8 mouse cellular contexts compared by ENCODE assay signal in genomic region chr15:85205792-85206702, GRCm38 (mm10). TPM values are rescaled to one million over a fixed set of nuclear protein-coding genes. Genes with fewer than 3 reads are reported as not detected.
DNase-seq lines count a peak whose midpoint lies in the region; ATAC-seq and TF ChIP-seq lines count a peak whose summit lies in the region.

Fbln1 (plus strand) TSS chr15:85205949.

- WGBS in heart, embryonic 10.5 days = 1% methylated on average over 64 of the region's 64 CpGs
- under 1% methylated on average over 64 of the region's 64 CpGs for WGBS in kidney, embryonic 14.5 days
- 0% methylated on average over 59 of the region's 64 CpGs for WGBS in limb, embryonic 13.5 days
- under 1% methylated on average over 64 of the region's 64 CpGs for WGBS in midbrain, embryonic 16.5 days

- H3K27me3 ChIP-seq in heart, embryonic 10.5 days (ENCODE audit: insufficient read depth, poor library complexity, severe bottlenecking) = peaks cover 30% of the 10 kb centered on the region; the same call in 1 of the 2 replicates
- H3K27me3 ChIP-seq in kidney, embryonic 14.5 days (ENCODE audit: control insufficient read depth, insufficient read depth, low read length) = no peaks in the 10 kb centered on the region
- no peaks in the 10 kb centered on the region for H3K27me3 ChIP-seq in limb, embryonic 13.5 days
- no peaks in the 10 kb centered on the region for H3K27me3 ChIP-seq in midbrain, embryonic 16.5 days (ENCODE audit: control insufficient read depth, insufficient read depth, low read depth, low read length)
- no peaks in the 10 kb centered on the region for H3K27me3 ChIP-seq in testis, adult 2 months (ENCODE audit: control insufficient read depth, insufficient read depth, low read length)

- peak; percentile 87 for ATAC-seq in kidney, embryonic 14.5 days (ENCODE audit: low FRiP score, low TSS enrichment)
- ATAC-seq in limb, embryonic 13.5 days (ENCODE audit: low FRiP score, low read depth) = peak; percentile 77
- peak; percentile 56 for ATAC-seq in midbrain, embryonic 16.5 days

- DNase-seq in cerebellum, adult 11-12 months = peak; percentile 4
- no peak for DNase-seq in cerebellum, adult 8-10 months
- peak; percentile 85 for DNase-seq in heart, embryonic 10.5 days (ENCODE audit: low spot score)

- peak; percentile 56 for TF ChIP-seq POLR2A in embryonic fibroblast, embryonic 13.5 days (IDR thresholded peaks at IDR 0.05; ENCODE audit: low read depth, low read length)
- TF ChIP-seq POLR2A in testis, adult 2 months (IDR thresholded peaks at IDR 0.05; ENCODE audit: control insufficient read depth, low read depth, low read length) = no peak

- H3K36me3 ChIP-seq in heart, embryonic 10.5 days = peaks cover 22% of the 10 kb centered on the region
- H3K36me3 ChIP-seq in kidney, embryonic 14.5 days (ENCODE audit: control insufficient read depth, insufficient read depth, low read length) = peaks cover 7% of the 10 kb centered on the region; the same call in 1 of the 2 replicates
- H3K36me3 ChIP-seq in limb, embryonic 13.5 days = peaks cover 19% of the 10 kb centered on the region
- H3K36me3 ChIP-seq in midbrain, embryonic 16.5 days (ENCODE audit: control insufficient read depth, insufficient read depth, low read length) = no peaks in the 10 kb centered on the region
- no peaks in the 10 kb centered on the region for H3K36me3 ChIP-seq in testis, adult 2 months (ENCODE audit: control insufficient read depth, insufficient read depth, low read length)

- no peaks in the 10 kb centered on the region for H3K9me3 ChIP-seq in heart, embryonic 10.5 days
- peaks cover 6% of the 10 kb centered on the region for H3K9me3 ChIP-seq in kidney, embryonic 14.5 days (ENCODE audit: control insufficient read depth, low read length)
- peaks cover 5% of the 10 kb centered on the region; the same call in 1 of the 2 replicates for H3K9me3 ChIP-seq in limb, embryonic 13.5 days
- no peaks in the 10 kb centered on the region for H3K9me3 ChIP-seq in midbrain, embryonic 16.5 days (replicated peaks; ENCODE audit: control insufficient read depth, low read length, poor library complexity, severe bottlenecking)

- no peak for TF ChIP-seq CTCF in embryonic fibroblast, embryonic 13.5 days (IDR thresholded peaks at IDR 0.05; ENCODE audit: borderline replicate concordance, insufficient read depth, low read length)
- no peak for TF ChIP-seq CTCF in testis, adult 2 months (IDR thresholded peaks at IDR 0.05; ENCODE audit: control insufficient read depth, insufficient read depth, insufficient replicate concordance, low read depth, low read length)

- peak within 1 kb of the TSS; percentile 86 for H3K4me2 ChIP-seq in kidney, embryonic 14.5 days (replicated peaks; ENCODE audit: low read depth, low read length)
- H3K4me2 ChIP-seq in limb, embryonic 13.5 days (replicated peaks) = peak within 1 kb of the TSS; percentile 87
- peak within 1 kb of the TSS; percentile 71 for H3K4me2 ChIP-seq in midbrain, embryonic 16.5 days (ENCODE audit: low read length)

- H3K9ac ChIP-seq in kidney, embryonic 14.5 days (ENCODE audit: low read depth, low read length) = peak within 1 kb of the TSS; percentile 90
- H3K9ac ChIP-seq in limb, embryonic 13.5 days = peak within 1 kb of the TSS; percentile 92
- H3K9ac ChIP-seq in midbrain, embryonic 16.5 days (ENCODE audit: low read depth, low read length) = peak within 1 kb of the TSS; percentile 60

- no peak within 1 kb of the TSS for H3K27ac ChIP-seq in embryonic fibroblast, embryonic 13.5 days (ENCODE audit: insufficient read depth, low read length)
- peak within 1 kb of the TSS; percentile 95 for H3K27ac ChIP-seq in heart, embryonic 10.5 days
- H3K27ac ChIP-seq in kidney, embryonic 14.5 days (ENCODE audit: low read depth, low read length) = peak within 1 kb of the TSS; percentile 71
- peak within 1 kb of the TSS; percentile 93 for H3K27ac ChIP-seq in limb, embryonic 13.5 days
- H3K27ac ChIP-seq in midbrain, embryonic 16.5 days (ENCODE audit: low read length) = no peak within 1 kb of the TSS
- no peak within 1 kb of the TSS for H3K27ac ChIP-seq in testis, adult 2 months (ENCODE audit: control insufficient read depth, insufficient read depth, low read depth, low read length)

- peak within 1 kb of the TSS; percentile 45 for H3K4me3 ChIP-seq in embryonic fibroblast, embryonic 13.5 days (ENCODE audit: insufficient read depth, low read length)
- H3K4me3 ChIP-seq in heart, embryonic 10.5 days = peak within 1 kb of the TSS; percentile 85
- H3K4me3 ChIP-seq in kidney, embryonic 14.5 days (ENCODE audit: low read length) = peak within 1 kb of the TSS; percentile 72
- H3K4me3 ChIP-seq in limb, embryonic 13.5 days = peak within 1 kb of the TSS; percentile 78
- peak within 1 kb of the TSS; percentile 46 for H3K4me3 ChIP-seq in midbrain, embryonic 16.5 days (ENCODE audit: low read depth, low read length)
- H3K4me3 ChIP-seq in testis, adult 2 months (ENCODE audit: control insufficient read depth, low read depth, low read length) = peak within 1 kb of the TSS; percentile 64

- H3K4me1 ChIP-seq in embryonic fibroblast, embryonic 13.5 days (ENCODE audit: control insufficient read depth, insufficient read depth, low read length) = 0 out of 2 replicates have a peak, but pooled peaks cover 2% of the 10 kb centered on the region
- peaks cover 42% of the 10 kb centered on the region for H3K4me1 ChIP-seq in heart, embryonic 10.5 days
- H3K4me1 ChIP-seq in kidney, embryonic 14.5 days (ENCODE audit: control insufficient read depth, insufficient read depth, low read length) = peaks cover 33% of the 10 kb centered on the region; the same call in 1 of the 2 replicates
- H3K4me1 ChIP-seq in limb, embryonic 13.5 days = peaks cover 43% of the 10 kb centered on the region
- peaks cover 23% of the 10 kb centered on the region for H3K4me1 ChIP-seq in midbrain, embryonic 16.5 days (ENCODE audit: control insufficient read depth, insufficient read depth, low read length)
- peaks cover 19% of the 10 kb centered on the region for H3K4me1 ChIP-seq in testis, adult 2 months (ENCODE audit: control insufficient read depth, insufficient read depth, low read length)

RNA-seq across cellular contexts. Expression of gene Fbln1, which starts in this region (rescaled TPM):
- 46.2 and 92.8 TPM in 2 replicates for polyA plus RNA-seq in embryonic fibroblast, embryonic 13.5 days (2011; ENCODE audit: insufficient read length, low read depth, missing spikeins)
- 146 and 177 TPM in 2 replicates for polyA plus RNA-seq in heart, embryonic 10.5 days (2016; fragmentation: Nextera tagmentation; extraction: Ambion mirVana)
- 174 and 188 TPM in 2 replicates for polyA plus RNA-seq in kidney, embryonic 14.5 days (2014; fragmentation: Nextera tagmentation; extraction: Ambion mirVana)
- 217 and 232 TPM in 2 replicates for polyA plus RNA-seq in limb, embryonic 13.5 days (2015; fragmentation: Nextera tagmentation; extraction: Ambion mirVana)
- polyA plus RNA-seq in midbrain, embryonic 16.5 days (2015; fragmentation: Nextera tagmentation; extraction: Ambion mirVana) = 38.9 and 41.1 TPM in 2 replicates
- 11.7 and 12.4 TPM in 2 replicates for polyA plus RNA-seq in testis, adult 2 months (2012; rRNA removed)

Comparison
In these comparisons a context has a peak if more than half of its experiments do, and no peak if none do; other contexts are left out.
1. H3K27ac ChIP-seq: peak in heart, embryonic 10.5 days (single experiment), kidney, embryonic 14.5 days (single experiment) and limb, embryonic 13.5 days (single experiment); none in embryonic fibroblast, embryonic 13.5 days (single experiment), midbrain, embryonic 16.5 days (single experiment) and testis, adult 2 months (single experiment).
2. Peak in every context shown above with its lines, with median percentiles within 50 percentile points of each other: H3K4me3 ChIP-seq, ATAC-seq, H3K4me2 ChIP-seq and H3K9ac ChIP-seq.